Mouse (Mus musculus): ENCODE measurements around the gene Gsg1. TPM values are rescaled to one million over a fixed set of nuclear protein-coding genes. Genes with fewer than 3 reads are reported as not detected.
A peak's percentile ranks its signal among the peaks of the same experiment; 100 is the strongest.

Gsg1 gene
- total RNA-seq, 2 experiments from 2014 or later = not detected

DNA sequence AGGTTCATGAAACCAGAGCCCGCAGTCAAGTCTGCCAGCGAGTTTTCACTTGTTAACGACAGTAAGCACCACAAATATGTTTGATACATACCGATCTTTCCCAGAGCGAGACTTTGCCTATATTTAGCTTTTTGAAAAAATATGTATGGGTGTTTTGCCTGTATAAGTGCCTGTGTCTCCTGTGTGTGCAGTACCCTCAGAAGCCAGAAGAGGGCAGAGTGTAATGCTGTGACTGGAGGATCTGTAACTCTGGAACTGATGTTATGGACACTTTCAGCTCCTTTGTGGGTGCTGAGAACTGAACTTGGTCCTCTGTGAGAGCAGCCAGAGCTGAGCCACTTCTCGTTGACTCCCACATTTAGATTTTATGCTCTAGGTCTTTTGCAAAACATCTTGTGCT lies 10.0 kb upstream of the Gsg1 start:
- intact Hi-C loops (cut with DNase I) = no loop called here
- DNase-seq (ENCODE audit: low spot score in 2 of 2) = no peak

DNA sequence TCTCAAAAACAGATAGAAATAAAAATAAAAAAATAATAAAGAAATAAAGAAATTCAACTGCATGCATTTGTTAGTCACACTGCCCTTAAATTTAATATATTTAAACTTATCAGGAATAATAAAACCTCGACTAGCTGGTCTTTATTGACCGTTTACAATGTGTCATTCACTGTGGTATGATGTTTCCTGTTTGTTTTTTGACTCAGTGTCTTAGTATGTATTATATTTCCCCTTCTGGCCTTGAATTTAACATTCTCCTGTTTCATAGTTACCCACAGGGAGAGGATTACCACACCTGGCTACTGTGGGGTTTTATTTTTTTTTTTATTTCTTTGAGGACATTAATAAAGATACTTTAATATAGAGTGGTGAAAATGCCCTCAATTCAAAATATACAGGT lies 8.4 kb upstream of the Gsg1 start:
- DNase-seq (ENCODE audit: low spot score in 2 of 2) = no peak
- intact Hi-C loops (cut with DNase I) = no loop called here

DNA sequence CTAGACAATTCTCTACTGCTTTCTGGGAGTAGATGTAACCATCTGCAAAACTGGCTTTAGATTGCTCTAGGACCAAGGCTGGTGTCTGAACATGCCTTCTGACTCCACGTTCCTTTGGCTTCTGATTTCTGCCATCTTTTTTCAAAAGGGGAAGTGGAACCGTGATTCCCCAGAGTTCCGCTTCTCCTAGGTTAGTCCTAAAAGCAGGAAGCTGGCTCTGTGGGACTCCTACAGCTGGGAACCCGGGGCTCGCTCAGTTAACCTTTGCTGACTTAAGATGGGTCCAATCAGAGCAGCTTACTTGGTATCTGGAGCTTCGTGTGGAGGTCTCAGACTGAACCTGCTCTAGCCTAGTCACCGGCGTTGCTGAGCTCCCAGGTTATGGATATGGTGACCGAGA lies 7.0 kb upstream of the Gsg1 start:
- no peak for DNase-seq (ENCODE audit: low spot score in 2 of 2)
- intact Hi-C loops (cut with DNase I) = no loop called here

DNA sequence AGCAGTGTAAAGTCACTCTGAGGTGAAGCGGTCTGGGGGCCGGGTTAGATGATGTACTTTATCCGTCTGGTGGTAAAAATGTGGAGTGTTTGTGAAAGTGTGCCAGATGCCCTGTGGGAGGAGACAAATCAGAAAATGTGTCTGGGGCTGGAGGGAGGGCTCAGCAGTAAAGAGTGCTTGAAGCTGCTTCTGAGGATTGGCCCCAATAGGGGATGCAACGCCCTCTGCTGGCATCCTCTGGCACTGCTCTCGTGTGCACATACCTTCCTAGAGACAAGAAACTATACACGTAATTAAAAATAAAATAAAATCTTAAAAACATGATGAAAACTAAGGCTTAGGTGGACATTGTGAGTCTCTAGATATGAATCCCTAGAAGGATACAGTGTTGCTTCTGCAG lies 6.3 kb upstream of the Gsg1 start:
- intact Hi-C loops (cut with DNase I) = no loop called here

DNA sequence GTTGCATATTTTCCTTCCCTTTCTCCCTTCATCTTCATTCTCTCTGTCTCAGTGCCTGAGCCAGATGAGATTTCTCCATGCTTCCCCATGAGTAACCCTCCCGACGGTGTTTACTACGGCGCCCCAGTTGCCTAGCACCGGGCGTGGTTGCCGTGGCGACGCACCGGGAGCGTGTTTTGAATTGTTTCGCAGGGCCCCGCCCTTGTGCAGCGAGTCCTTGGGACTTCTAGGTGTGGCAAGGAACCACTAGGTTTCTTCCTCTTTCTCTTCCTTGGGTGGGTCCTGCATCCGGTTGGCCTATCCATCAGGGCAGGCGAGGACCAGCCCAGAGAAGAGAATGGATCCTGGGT lies 1.4 kb downstream of the Gsg1 start:
- intact Hi-C loops (cut with DNase I) = no loop called here
- peak; percentile 77 to 83 for DNase-seq (ENCODE audit: low spot score in 2 of 2)

More for the DNA sequence above, 6.3 kb upstream of the Gsg1 start:
- DNase-seq (ENCODE audit: low spot score in 2 of 2) = no peak

DNA sequence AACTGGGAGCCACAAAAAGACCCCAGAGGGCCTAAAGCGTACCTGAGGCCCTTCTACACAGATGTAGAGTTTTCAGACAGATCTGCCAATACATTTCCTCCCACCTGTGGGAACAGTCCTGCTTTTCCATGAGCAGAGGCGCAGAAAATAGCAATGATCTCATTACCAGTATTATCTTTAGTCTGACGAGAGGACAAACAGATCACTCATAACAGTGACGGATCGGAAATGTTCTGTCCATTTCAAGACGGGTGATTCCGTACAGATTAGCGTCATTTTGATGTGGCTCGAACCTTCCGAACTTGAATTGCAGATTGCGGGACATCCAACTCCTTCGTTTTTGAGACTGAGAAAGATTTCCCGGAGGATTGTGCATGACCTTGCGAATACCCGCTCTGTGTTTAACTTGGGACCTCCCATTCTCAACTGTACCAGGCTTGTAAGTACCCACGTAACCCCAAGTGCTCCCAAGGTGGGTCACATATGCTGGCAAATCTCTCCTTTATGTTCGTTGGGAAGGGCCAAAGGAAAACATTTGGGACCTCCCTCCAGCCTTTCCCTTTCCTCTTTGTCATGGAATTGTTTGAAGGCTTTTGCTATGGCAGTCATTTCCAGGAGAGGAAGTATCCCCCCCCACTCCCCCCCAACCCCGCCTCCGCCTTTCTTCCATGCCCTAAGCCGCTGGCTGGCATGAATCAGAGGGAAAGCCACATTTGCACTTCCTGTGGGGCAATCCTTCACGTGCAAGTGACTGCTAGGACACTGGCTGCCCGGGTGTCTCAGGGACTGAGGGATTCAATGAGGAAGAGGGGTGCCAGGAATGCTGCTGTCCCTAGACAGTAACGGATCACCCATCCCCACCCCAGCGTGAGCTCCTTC lies 2.1 kb downstream of the Gsg1 start:
- no peak for DNase-seq (ENCODE audit: low spot score in 2 of 2)
- intact Hi-C loops (cut with DNase I) = no loop called here

DNA sequence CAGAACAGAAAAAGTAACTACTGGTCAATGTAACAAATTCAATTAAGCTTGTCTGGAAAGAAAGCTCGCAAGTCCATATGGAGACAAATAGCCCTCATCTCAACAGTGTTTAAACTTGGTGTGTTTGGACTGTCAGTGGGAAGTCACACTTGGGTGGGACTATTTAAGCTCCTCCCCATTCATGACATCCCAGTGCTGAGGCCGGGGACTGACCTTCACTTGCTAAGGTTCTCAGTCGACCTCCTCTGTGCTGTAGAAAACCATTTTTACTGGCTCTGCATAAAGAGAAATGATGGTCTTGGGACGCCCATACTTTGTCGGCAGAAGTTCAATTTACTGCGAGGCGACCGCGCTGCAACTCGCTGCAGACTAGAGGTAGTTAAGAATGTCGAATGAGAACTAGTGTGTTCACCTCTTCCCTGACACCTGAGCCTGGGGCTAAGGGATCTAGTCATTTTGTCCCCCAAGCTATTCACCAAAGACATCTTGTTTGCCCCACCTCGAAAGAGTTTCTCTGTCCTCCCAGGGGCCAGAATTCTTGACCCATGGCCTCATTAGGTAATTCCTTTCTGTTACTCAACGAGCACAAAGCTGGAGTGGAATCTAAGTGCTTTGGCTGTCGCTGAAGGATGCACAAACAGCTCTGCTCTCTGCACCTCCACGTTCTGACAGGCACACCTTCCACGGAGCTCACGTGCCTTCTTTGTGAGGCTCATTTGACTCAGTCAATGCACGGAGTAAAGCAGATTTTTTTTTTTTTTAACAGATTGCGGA lies 3.0 kb downstream of the Gsg1 start:
- DNase-seq (ENCODE audit: low spot score in 2 of 2) = no peak
- intact Hi-C loops (cut with DNase I) = no loop called here

DNA sequence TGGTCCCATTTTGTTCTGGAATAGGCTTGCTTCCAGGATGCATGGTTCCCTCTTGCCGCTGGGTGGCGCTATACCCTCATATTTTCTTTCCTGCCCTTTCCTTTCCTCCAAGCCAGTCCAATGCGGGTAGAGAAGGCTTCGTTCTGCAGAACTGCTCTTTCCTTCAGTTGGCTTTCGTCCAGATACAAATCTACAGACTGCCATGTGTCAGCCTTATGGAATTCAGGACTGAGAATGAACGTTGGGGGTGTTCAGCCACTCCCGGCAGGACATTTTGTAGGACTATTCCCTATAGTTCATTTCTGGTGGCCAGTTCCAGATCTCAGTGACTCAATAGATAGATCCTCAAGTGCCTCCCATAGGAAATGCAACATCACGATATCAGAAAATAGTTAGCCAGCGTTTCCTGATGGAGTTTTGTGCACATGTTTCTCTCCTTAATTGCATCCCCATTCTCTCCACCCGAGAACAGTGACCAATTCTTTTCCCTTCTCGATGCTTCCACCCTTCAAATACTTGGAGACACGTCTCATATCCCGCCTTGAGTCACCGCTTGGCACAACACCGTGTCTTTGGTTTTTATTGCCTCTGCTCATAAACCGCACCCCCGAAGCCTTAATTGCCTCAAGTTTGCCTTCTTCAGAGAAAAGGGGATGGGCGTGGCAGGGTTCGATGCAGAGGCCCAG lies 4.2 kb downstream of the Gsg1 start:
- intact Hi-C loops (cut with DNase I) = loop anchor here (1.0 to 5.0 kb wide), 2 partner anchors 127 to 163 kb away; no protein-coding TSS in a partner anchor
- peak; percentile 49 to 74 for DNase-seq (ENCODE audit: low spot score in 2 of 2)

DNA sequence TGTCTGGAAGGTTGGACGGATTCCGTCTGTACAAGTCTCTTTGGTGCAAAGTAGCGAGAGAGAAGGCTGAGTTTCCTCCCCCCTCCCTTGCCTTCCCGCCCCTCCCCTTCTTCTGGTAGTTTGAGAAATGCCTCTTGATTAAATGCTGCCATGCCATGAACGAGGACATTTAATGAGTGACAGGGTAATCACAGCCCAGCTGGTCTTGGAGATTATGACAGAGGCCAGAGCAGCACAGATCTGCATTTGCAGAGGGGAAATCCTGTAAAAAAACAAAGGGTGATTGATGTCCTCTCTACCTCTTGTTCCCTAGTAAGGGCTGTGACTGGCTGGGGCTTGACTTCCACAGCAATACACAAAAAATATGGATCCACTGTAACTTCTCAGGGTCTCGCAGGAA lies 6.3 kb downstream of the Gsg1 start:
- intact Hi-C loops (cut with DNase I) = loop anchor here (5.0 kb wide), 1 partner anchor 161 kb away; no protein-coding TSS in a partner anchor

DNA sequence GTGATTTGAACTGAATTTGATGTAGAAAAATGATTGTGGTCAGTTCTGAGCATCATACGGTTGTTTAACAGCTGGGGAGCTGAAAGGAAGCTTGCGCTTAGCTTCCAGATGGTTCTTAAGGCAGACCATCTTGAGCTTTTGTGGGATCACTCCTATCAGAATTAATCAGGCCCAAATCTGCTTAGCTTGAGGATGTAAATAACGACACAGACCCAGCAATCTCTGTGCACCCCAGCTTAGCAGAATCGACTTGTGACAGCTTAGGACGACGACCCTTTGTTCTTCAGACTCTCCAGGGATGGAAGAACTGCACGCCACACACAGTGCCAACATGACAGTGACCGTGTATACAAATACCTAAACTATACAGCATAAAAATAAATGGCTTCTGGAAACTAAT lies 8.6 kb downstream of the Gsg1 start:
- intact Hi-C loops (cut with DNase I) = loop anchor here (5.0 kb wide), 1 partner anchor 158 kb away; no protein-coding TSS in a partner anchor
- DNase-seq (ENCODE audit: low spot score in 2 of 2) = no peak

More for the DNA sequence above, 6.3 kb downstream of the Gsg1 start:
- DNase-seq (ENCODE audit: low spot score in 2 of 2) = no peak

DNA sequence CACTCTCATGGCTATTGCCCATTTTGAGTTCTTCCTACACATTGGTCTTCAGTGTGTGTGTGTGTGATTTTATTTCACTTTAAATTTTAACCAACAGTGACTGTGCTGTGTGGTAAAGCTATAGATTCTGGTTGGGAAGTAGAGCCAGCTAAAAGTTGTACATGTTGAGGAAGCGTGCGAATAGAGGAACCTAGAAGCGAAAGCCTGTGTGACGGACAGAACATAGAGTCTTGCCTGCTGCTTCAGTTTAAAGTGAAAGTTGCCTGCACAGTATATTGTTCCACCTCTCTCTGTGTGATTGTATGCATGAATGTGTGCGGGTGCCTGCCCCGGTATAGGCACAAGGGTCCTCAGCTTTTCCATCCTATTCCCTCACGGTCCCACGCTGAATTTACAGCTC lies 13.8 kb downstream of the Gsg1 start:
- no peak for DNase-seq (ENCODE audit: low spot score in 2 of 2)
- intact Hi-C loops (cut with DNase I) = no loop called here

DNA sequence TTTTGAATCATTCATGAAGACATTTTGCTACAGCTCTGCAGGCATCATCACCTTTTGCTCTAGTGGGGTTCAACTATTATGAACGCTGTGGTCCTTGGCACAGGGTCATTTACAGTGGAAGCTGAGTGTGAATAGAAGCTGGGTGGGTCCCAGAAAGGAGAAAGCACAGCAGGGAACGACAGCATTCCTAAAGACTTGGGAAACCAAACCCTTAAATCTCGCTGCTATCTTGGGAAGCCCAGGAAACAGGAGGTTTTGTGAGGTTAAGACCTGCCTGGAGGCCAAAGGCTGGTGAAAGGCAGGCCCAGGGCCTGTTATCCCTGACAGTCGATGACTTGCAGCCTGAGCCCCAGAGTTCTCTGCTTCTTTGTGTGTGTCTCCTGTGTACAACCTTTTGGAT lies 15.9 kb downstream of the Gsg1 start:
- DNase-seq (ENCODE audit: low spot score in 2 of 2) = no peak
- intact Hi-C loops (cut with DNase I) = no loop called here

DNA sequence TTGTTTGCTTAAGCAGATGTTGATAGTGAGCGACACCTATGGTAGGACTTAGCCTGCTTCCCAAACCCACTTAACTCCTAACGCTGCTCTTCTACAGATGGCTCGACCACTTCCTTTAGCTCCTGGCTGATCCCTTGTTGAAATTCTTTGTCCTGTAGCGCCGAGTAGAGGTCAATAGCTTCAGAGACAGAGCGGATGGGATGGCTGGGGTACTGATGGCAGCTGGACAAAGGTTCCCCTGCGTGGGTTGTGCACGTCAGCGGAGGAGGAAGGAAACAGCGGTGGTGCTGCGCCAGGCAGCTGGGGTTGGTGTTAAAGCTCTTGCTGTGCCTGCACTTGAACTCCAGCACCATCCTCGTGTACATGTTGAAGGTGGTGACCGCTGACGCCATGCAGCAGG lies 16.8 kb downstream of the Gsg1 start:
- DNase-seq (ENCODE audit: low spot score in 2 of 2) = no peak
- intact Hi-C loops (cut with DNase I) = no loop called here

DNA sequence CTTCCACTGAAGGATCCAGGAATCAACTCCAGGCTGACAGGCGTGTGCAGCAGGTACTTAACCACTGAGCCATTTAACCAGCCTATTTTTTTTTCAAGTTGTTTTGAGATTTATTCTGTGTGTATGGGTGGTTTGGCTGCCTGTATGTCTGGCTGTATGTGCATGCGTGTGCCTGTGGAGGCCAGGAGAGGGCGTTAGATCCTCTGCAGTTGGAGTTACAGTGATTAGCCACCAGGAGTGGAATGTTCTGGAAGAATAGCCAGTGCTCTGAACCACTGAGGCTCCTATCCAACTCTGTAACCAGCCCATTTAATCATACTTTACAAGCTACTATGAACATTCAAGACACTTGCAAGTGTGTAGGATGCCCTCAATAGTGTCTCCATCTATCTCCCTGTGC lies 17.6 kb downstream of the Gsg1 start:
- no peak for DNase-seq (ENCODE audit: low spot score in 2 of 2)
- intact Hi-C loops (cut with DNase I) = no loop called here

DNA sequence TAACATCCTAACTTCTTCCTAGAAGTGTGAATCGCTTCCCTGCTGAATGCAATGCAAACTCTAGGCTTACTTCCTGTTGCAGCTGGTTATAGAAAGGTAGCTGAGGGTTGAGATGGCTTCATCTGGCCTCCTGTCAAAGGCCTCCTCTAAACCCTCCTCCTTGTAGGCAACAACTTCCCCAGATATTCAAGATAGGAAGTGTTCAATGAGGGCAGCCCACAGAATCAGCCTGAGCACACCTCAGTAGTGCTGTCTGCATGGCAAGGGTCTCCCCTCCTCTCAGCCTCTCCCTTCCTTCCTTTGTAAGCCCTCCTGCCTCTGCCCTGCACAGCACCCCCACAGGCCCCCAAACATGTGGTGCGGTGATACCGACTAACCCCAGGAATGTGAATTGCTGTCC lies 18.4 kb downstream of the Gsg1 start:
- no peak for DNase-seq (ENCODE audit: low spot score in 2 of 2)
- intact Hi-C loops (cut with DNase I) = no loop called here

DNA sequence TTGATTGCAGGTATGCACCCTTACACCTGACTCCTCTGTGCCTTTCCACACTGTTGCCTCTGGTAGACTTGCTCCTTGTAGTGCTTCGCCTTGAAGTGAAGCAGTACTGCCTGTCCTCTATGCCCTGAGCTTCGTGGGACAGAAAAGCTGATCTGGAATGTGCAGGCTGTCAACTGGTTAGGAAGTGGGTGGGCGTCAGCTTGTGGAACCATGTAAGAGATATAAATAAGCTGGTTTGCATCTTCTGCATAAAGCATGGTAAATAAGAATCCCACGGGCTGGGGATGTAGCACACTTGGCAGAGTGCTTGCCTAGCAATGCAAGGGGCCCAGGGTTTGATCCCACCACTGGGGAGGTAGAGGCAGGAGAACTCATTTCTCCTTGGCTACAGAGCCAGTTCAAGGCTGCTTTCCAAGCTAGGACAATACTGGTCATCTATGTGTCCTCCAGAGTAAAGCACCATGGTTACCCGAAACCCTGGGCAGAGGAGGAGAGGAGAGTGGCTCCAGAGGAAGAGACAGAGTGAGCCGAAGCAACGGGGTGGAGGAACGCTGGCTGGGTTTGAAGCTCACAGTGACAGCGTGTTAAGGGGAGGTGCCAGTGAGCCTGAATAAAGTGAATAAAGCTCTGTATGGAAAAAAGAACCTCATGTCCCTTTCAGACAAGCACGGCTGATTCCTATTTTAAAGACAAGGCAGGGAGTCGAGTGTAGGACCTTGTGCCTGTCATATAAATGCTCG lies 21.5 kb downstream of the Gsg1 start:
- peak; percentile 40 to 58 for DNase-seq (ENCODE audit: low spot score in 2 of 2)
- intact Hi-C loops (cut with DNase I) = loop anchor here (5.0 kb wide), 1 partner anchor 85 kb away; no protein-coding TSS in a partner anchor

DNA sequence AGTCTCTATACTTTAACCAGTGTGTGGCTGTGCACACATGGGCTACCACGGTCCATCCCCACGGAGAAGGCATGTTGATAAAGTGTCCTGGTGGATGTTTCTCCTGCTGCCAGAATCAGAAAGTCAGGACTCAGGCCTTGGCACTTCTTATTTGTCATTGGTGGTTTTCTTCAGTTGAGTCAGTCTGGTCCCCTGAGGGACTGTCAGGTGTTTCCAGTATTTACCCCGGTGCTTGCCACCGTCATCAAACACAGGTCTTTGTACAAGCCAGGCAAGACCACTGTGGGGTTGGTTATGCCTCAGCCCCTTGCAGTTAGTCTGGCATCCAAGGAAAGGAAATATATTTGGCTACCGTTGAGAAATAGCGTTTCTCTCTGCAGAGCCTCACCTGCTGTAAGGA lies 23.6 kb downstream of the Gsg1 start:
- intact Hi-C loops (cut with DNase I) = loop anchor here (5.0 kb wide), 1 partner anchor 83 kb away; no protein-coding TSS in a partner anchor

DNA sequence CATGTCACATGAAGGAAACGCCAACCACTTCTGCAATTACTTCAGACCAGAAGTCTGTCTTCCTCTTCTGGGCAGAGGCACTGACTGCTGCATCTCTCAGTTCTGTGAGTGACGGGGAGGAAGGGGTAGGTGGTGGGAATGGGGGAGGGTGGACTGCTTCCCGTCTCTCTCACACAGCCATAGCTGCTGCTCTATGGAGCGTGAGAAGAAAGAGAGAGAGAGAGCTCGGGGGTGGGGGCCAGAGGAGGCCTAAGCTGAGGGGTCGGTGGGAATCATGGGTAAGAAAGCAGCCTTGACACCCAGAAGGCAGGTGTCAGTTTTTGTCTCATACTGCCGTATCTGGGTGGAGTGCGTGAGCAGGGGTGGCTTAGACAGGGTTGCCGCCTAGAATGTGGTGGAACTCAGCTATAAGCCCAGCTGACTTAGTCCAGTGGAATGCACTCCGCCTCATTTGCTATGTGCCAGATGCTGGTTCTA lies 25.6 kb downstream of the Gsg1 start:
- no peak for DNase-seq (ENCODE audit: low spot score in 2 of 2)
- intact Hi-C loops (cut with DNase I) = no loop called here

More for the DNA sequence above, 23.6 kb downstream of the Gsg1 start:
- DNase-seq (ENCODE audit: low spot score in 2 of 2) = no peak

DNA sequence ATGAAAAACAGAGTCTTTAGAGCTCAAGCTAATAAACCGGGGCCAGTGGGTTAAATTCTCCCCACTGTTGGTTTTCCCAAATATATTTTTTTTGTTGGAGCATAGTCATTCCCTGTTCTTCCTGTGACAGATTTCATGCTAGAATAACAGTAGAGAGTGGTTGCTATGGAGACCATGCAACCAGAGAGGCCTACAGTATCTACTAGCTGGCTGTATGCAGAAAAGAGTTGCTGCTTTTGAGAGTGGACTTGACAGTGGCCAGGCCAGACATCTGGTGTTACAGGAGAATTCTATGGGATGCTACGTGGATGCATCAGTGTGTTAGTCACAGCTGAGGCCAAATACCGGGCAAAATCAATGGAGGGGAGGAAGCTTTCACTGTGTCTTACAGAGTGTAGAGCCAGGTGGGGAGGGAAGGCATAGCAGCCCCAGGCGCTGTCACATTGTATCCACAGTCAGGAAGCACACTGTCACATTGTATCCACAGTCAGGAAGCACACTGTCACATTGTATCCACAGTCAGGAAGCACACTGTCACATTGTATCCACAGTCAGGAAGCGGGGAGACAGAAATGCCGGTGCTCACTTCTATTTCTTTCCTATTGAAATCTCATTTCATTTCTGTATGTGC lies 30.2 kb downstream of the Gsg1 start:
- no peak for DNase-seq (ENCODE audit: low spot score in 2 of 2)

More for the DNA sequence above, 30.2 kb downstream of the Gsg1 start:
- intact Hi-C loops (cut with DNase I) = no loop called here
